Comparison of ENCODE assay signal across 22 mouse cellular contexts in the genomic region with DNA sequence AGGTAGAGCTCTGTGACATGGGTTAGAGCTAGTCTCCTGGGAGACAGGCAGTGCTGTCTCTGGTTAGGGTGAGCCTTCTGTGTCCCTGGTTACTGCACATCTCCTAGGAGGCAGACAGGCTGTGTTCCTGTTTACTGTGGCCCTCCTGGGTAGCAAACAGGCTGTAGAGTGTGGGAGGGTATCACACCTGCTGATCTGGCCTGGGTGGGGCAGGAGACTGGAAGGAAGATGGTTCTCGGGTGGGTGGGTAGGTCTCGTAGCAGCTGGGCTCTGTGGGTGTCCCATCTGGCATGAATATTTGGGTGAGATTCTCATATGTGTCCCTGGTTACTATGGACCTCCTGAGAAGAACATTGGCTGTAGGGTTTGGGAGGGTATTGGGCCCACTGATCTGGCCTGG.
DNase-seq lines count a peak whose midpoint lies in the region; ATAC-seq lines count a peak whose summit lies in the region.
"Had no signal": no experiment of that assay in that cellular context is flagged by ENCODE, and none has a peak within 500 bp of the region (broad histone marks: within the 10 kb centered on the region; RNA-seq: fewer than 3 reads in every experiment).

No protein-coding gene starts in this region.

- H3K4me1 ChIP-seq in hindbrain, embryonic 11.5 days (replicated peaks; ENCODE audit: control insufficient read depth, insufficient read depth, low read length), result no peaks in the 10 kb centered on the region
- H3K4me1 ChIP-seq: embryonic facial prominence, embryonic 10.5 days; heart, embryonic 12.5 days; hindbrain, embryonic 12.5 days had no signal

- no peak overlapping the region for H3K4me3 ChIP-seq in hindbrain, embryonic 11.5 days (ENCODE audit: low read depth, low read length)
- H3K4me3 ChIP-seq: embryonic facial prominence, embryonic 10.5 days; forebrain, embryonic 13.5 days; gastrocnemius, adult 2 months; heart, adult 2 months; heart, embryonic 12.5 days; hindbrain, embryonic 12.5 days had no signal

- no peak for ATAC-seq in hindbrain, embryonic 11.5 days (ENCODE audit: low FRiP score)
- ATAC-seq: CD4-positive, CD25-positive, alpha-beta regulatory T cell, adult 4 months; forebrain, embryonic 13.5 days; forebrain, postnatal 0 days; hindbrain, embryonic 16.5 days; inflammation-experienced regulatory T-cells, adult 6 months; intestine, postnatal 0 days had no signal

- DNase-seq in cerebellum, adult 9-11 months, result peak; percentile 55
- no peak for DNase-seq in cerebellum, postnatal 14 days
- peak; percentile 2 for DNase-seq in CD4-positive helper T cell, adult 2 months (ENCODE audit: low read depth, low spot score)
- peak; percentile 56 for DNase-seq in brain, adult 2 months (ENCODE audit: low read depth, low spot score)
- peak; percentile 15 for DNase-seq in layer of hippocampus, adult 9-10 months (ENCODE audit: low spot score)
- no peak for DNase-seq in frontal cortex, adult 2 months (ENCODE audit: extremely low spot score in 1 of 2, low spot score in 1 of 2)
- DNase-seq in hindbrain, embryonic 11.5 days (ENCODE audit: low spot score), result no peak
- DNase-seq: adrenal gland, postnatal 10 days; forebrain, postnatal 0 days; gastrocnemius, adult 2 months; gastrocnemius, postnatal 36 days; heart, adult 2 months; kidney, adult 8-10 months had no signal

- H3K27ac ChIP-seq in hindbrain, embryonic 11.5 days (ENCODE audit: low read depth, low read length), result no peak overlapping the region
- H3K27ac ChIP-seq: embryonic facial prominence, embryonic 10.5 days; forebrain, embryonic 13.5 days; gastrocnemius, adult 2 months; heart, adult 2 months; hindbrain, embryonic 12.5 days had no signal

- H3K36me3 ChIP-seq in hindbrain, embryonic 11.5 days (ENCODE audit: control insufficient read depth, insufficient read depth, low read length), result no peaks in the 10 kb centered on the region
- H3K36me3 ChIP-seq: embryonic facial prominence, embryonic 10.5 days; G1E; heart, embryonic 12.5 days; hindbrain, embryonic 12.5 days had no signal

- WGBS in hindbrain, embryonic 11.5 days, result 77% methylated on average over 2 of the region's 2 CpGs

- H3K9me3 ChIP-seq in hindbrain, embryonic 11.5 days (ENCODE audit: control insufficient read depth, low read length), result no peaks in the 10 kb centered on the region
- H3K9me3 ChIP-seq: embryonic facial prominence, embryonic 10.5 days; forebrain, embryonic 13.5 days; G1E; heart, embryonic 12.5 days; hindbrain, embryonic 12.5 days had no signal

- H3K4me2 ChIP-seq in hindbrain, embryonic 11.5 days (replicated peaks; ENCODE audit: low read depth, low read length), result no peak overlapping the region
- H3K4me2 ChIP-seq: forebrain, embryonic 13.5 days; heart, embryonic 12.5 days; hindbrain, embryonic 12.5 days had no signal

- H3K27me3 ChIP-seq in hindbrain, embryonic 11.5 days (ENCODE audit: control insufficient read depth, insufficient read depth, low read length), result no peaks in the 10 kb centered on the region
- H3K27me3 ChIP-seq: forebrain, embryonic 13.5 days; heart, embryonic 12.5 days; hindbrain, embryonic 12.5 days had no signal

- H3K9ac ChIP-seq in hindbrain, embryonic 11.5 days (ENCODE audit: low read depth, low read length), result no peak overlapping the region
- H3K9ac ChIP-seq: forebrain, embryonic 13.5 days; forebrain, postnatal 0 days; heart, embryonic 12.5 days; hindbrain, embryonic 12.5 days had no signal

Comparison
In these comparisons a context has a peak if more than half of its experiments do, and no peak if none do; other contexts are left out.
1. DNase-seq: peak in cerebellum, adult 9-11 months (single experiment), CD4-positive helper T cell, adult 2 months (single experiment), brain, adult 2 months (single experiment) and layer of hippocampus, adult 9-10 months (single experiment); none in cerebellum, postnatal 14 days (0 of 2), frontal cortex, adult 2 months (0 of 2) and hindbrain, embryonic 11.5 days (single experiment).